Comparison of ENCODE assay signal across 8 mouse cellular contexts in the genomic region with DNA sequence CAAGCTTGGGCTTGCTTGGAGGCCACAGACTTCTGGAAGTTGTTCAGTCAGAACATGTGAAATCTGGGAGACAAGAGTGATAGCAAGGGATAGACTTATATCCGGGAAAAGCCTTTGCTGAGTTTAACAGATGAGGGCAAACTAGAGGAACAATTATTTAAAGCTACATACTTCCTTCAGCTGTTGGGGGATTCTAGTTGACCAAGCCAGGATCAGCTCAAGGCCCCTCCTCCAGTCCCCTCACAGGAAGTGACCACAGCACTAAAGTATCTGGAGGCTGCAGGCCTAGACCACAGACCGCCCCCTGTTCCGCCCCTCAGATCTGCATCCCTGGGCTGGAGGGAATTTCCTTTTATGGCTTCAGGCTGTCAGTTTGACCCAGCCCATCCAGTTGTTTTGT. TPM values are rescaled to one million over a fixed set of nuclear protein-coding genes. Genes with fewer than 3 reads are reported as not detected.
A peak's percentile ranks its signal among the peaks of the same experiment; 100 is the strongest.
DNase-seq lines count a peak whose midpoint lies in the region; ATAC-seq lines count a peak whose summit lies in the region.

No protein-coding gene starts in this region.

- peak; percentile 70 to 78 for DNase-seq in adrenal gland, adult (ENCODE audit: inconsistent age in 2 of 2, low spot score in 1 of 2)
- no peak for DNase-seq in adrenal gland, adult 18-20 months (ENCODE audit: low spot score in 2 of 2)
- DNase-seq in embryo, embryonic 10.5 days (ENCODE audit: low spot score), result peak; percentile 84
- peak; percentile 75 to 88 for DNase-seq in kidney, postnatal 25 days
- no peak for DNase-seq in cerebellum, adult 18-20 months
- no peak for DNase-seq in layer of hippocampus, postnatal 36 days

- peaks cover 29% of the 10 kb centered on the region for H3K4me1 ChIP-seq in heart, embryonic 16.5 days (ENCODE audit: control insufficient read depth, insufficient read depth, low read length)

- no peaks in the 10 kb centered on the region for H3K27me3 ChIP-seq in heart, embryonic 16.5 days (ENCODE audit: control insufficient read depth, insufficient read depth, low read length)

- H3K9ac ChIP-seq in heart, embryonic 16.5 days (ENCODE audit: low read length), result peak overlapping the region; percentile 98

- 3% methylated on average over 3 of the region's 3 CpGs for WGBS in heart, embryonic 16.5 days

- H3K4me2 ChIP-seq in heart, embryonic 16.5 days (ENCODE audit: low read depth, low read length), result peak overlapping the region; percentile 86

- H3K36me3 ChIP-seq in heart, embryonic 16.5 days (ENCODE audit: control insufficient read depth, insufficient read depth), result peaks cover 24% of the 10 kb centered on the region

- ATAC-seq in heart, embryonic 16.5 days (replicated peaks; ENCODE audit: extremely low read depth, insufficient read depth, low FRiP score), result peak; percentile 69
- ATAC-seq in megakaryocyte, adult 5-6 weeks (ENCODE audit: poor library complexity, severe bottlenecking), result peak; percentile 31

- H3K27ac ChIP-seq in heart, embryonic 16.5 days (ENCODE audit: low read length), result peak overlapping the region; percentile 97

- no peaks in the 10 kb centered on the region for H3K9me3 ChIP-seq in heart, embryonic 16.5 days (replicated peaks; ENCODE audit: control insufficient read depth, low read length)

- H3K4me3 ChIP-seq in heart, embryonic 16.5 days (ENCODE audit: low read length), result peak overlapping the region; percentile 94

RNA-seq across cellular contexts. Expression of a gene that starts 1.8 kb away (rescaled TPM):
- total RNA-seq in adrenal gland, adult 18-20 months (2021), result 10 to 100 TPM; 21.5 to 25.0 TPM
- polyA plus RNA-seq in heart, embryonic 16.5 days (2015; fragmentation: Nextera tagmentation; extraction: Ambion mirVana), result 21.7 and 22.2 TPM in 2 replicates
- total RNA-seq in megakaryocyte, adult 5-6 weeks (2015), result 12.3 and 15.8 TPM in 2 replicates
- total RNA-seq in megakaryocyte, adult 5-6 weeks (2017), result 17.4 and 21.0 TPM in 2 replicates
- 10 to 100 TPM; 10.7 to 15.8 TPM for total RNA-seq in layer of hippocampus, postnatal 36 days (2021)

RNA-seq across cellular contexts. Expression of a gene that starts 2.6 kb away (rescaled TPM):
- total RNA-seq in adrenal gland, adult 18-20 months (2021), result 100 to 1,000 TPM; 121 to 142 TPM
- polyA plus RNA-seq in heart, embryonic 16.5 days (2015; fragmentation: Nextera tagmentation; extraction: Ambion mirVana), result 403 and 415 TPM in 2 replicates
- total RNA-seq in megakaryocyte, adult 5-6 weeks (2015), result 259 and 268 TPM in 2 replicates
- 180 and 183 TPM in 2 replicates for total RNA-seq in megakaryocyte, adult 5-6 weeks (2017)
- total RNA-seq in layer of hippocampus, postnatal 36 days (2021), result 10 to 100 TPM; 76.6 to 81.7 TPM

RNA-seq across cellular contexts. Expression of a gene that starts 5.2 kb away (rescaled TPM):
- total RNA-seq in adrenal gland, adult 18-20 months (2021), result 100 to 1,000 TPM; 206 to 214 TPM
- polyA plus RNA-seq in heart, embryonic 16.5 days (2015; fragmentation: Nextera tagmentation; extraction: Ambion mirVana), result 89.0 and 94.2 TPM in 2 replicates
- 259 and 284 TPM in 2 replicates for total RNA-seq in megakaryocyte, adult 5-6 weeks (2015)
- 129 and 148 TPM in 2 replicates for total RNA-seq in megakaryocyte, adult 5-6 weeks (2017)
- 100 to 1,000 TPM; 119 to 122 TPM for total RNA-seq in layer of hippocampus, postnatal 36 days (2021)

RNA-seq across cellular contexts. Expression of a gene that starts 13.1 kb away (rescaled TPM):
- 100 to 1,000 TPM in 1 of 2 experiments, 10 to 100 TPM in 1; 91.0 to 112 TPM for total RNA-seq in adrenal gland, adult 18-20 months (2021)
- 74.6 and 77.5 TPM in 2 replicates for polyA plus RNA-seq in heart, embryonic 16.5 days (2015; fragmentation: Nextera tagmentation; extraction: Ambion mirVana)
- 69.7 and 71.5 TPM in 2 replicates for total RNA-seq in megakaryocyte, adult 5-6 weeks (2015)
- 21.7 and 29.0 TPM in 2 replicates for total RNA-seq in megakaryocyte, adult 5-6 weeks (2017)
- 10 to 100 TPM; 59.7 to 67.7 TPM for total RNA-seq in layer of hippocampus, postnatal 36 days (2021)

RNA-seq across cellular contexts. Expression of a gene that starts 48.5 kb away (rescaled TPM):
- 1 to 10 TPM; 4.5 to 4.6 TPM for total RNA-seq in adrenal gland, adult 18-20 months (2021)
- polyA plus RNA-seq in heart, embryonic 16.5 days (2015; fragmentation: Nextera tagmentation; extraction: Ambion mirVana), result 3.1 and 4.3 TPM in 2 replicates
- total RNA-seq in megakaryocyte, adult 5-6 weeks (2015), result 0.07 TPM in 2 replicates
- total RNA-seq in megakaryocyte, adult 5-6 weeks (2017), result 0.04 TPM in 1 of 2 replicates, not detected in the other
- 10 to 100 TPM; 13.9 to 15.6 TPM for total RNA-seq in layer of hippocampus, postnatal 36 days (2021)

Comparison
In these comparisons a context has a peak if more than half of its experiments do, and no peak if none do; other contexts are left out.
1. DNase-seq: peak in adrenal gland, adult (2 of 2), embryo, embryonic 10.5 days (single experiment) and kidney, postnatal 25 days (2 of 2); none in adrenal gland, adult 18-20 months (0 of 2), cerebellum, adult 18-20 months (0 of 2) and layer of hippocampus, postnatal 36 days (0 of 2).